In genomic region chr7:98437629-98438028, GRCm38 (mm10) we compare ENCODE assay signal across 10 mouse cellular contexts. TPM values are rescaled to one million over a fixed set of nuclear protein-coding genes. Genes with fewer than 3 reads are reported as not detected.
DNase-seq lines count a peak whose midpoint lies in the region; ATAC-seq lines count a peak whose summit lies in the region.
"Had no signal": no experiment of that assay in that cellular context is flagged by ENCODE, and none has a peak within 500 bp of the region (broad histone marks: within the 10 kb centered on the region; RNA-seq: fewer than 3 reads in every experiment).

No protein-coding gene starts in this region.

- ATAC-seq in heart, embryonic 11.5 days (replicated peaks; ENCODE audit: insufficient number of reproducible peaks, low FRiP score, low TSS enrichment), result no peak
- ATAC-seq in hindbrain, embryonic 15.5 days (ENCODE audit: low FRiP score, low read depth), result peak; percentile 27; the same call in 1 of the 2 replicates
- ATAC-seq in monocyte, adult 5-6 weeks (replicated peaks; ENCODE audit: insufficient number of reproducible peaks, low FRiP score, low TSS enrichment, poor library complexity, severe bottlenecking), result no peak

- no peaks in the 10 kb centered on the region for H3K9me3 ChIP-seq in heart, embryonic 11.5 days (replicated peaks; ENCODE audit: control insufficient read depth, low read length)
- no peaks in the 10 kb centered on the region for H3K9me3 ChIP-seq in hindbrain, embryonic 15.5 days
- H3K9me3 ChIP-seq: embryonic facial prominence, embryonic 13.5 days had no signal

- peaks cover 4% of the 10 kb centered on the region; the same call in 1 of the 2 replicates for H3K4me1 ChIP-seq in heart, embryonic 11.5 days (ENCODE audit: control insufficient read depth, insufficient read depth, low read length)
- H3K4me1 ChIP-seq in hindbrain, embryonic 15.5 days (replicated peaks), result no peaks in the 10 kb centered on the region
- H3K4me1 ChIP-seq: embryonic facial prominence, embryonic 13.5 days had no signal

- WGBS in heart, embryonic 11.5 days (ENCODE audit: insufficient replicate concordance), result 30% methylated on average over 9 of the region's 9 CpGs
- 36% methylated on average over 9 of the region's 9 CpGs for WGBS in hindbrain, embryonic 15.5 days

- no peaks in the 10 kb centered on the region for H3K27me3 ChIP-seq in heart, embryonic 11.5 days (ENCODE audit: control insufficient read depth, insufficient read depth, low read length)
- H3K27me3 ChIP-seq in hindbrain, embryonic 15.5 days, result no peaks in the 10 kb centered on the region

- H3K4me2 ChIP-seq in heart, embryonic 11.5 days, result no peak overlapping the region
- no peak overlapping the region for H3K4me2 ChIP-seq in hindbrain, embryonic 15.5 days
- H3K4me2 ChIP-seq: embryonic facial prominence, embryonic 13.5 days had no signal

- DNase-seq in heart, adult 11 months, result peak; percentile 86
- DNase-seq in ovary, postnatal 36 days (ENCODE audit: low spot score), result peak; percentile 34
- DNase-seq in ovary, adult 18-20 months (ENCODE audit: low spot score), result no peak
- DNase-seq in brain, adult 2 months (ENCODE audit: low read depth, low spot score), result peak; percentile 39
- peak; percentile 73 for DNase-seq in retina, embryonic 14.5 days (ENCODE audit: low spot score)

- H3K36me3 ChIP-seq in heart, embryonic 11.5 days (ENCODE audit: control insufficient read depth, insufficient read depth, low read length), result no peaks in the 10 kb centered on the region
- no peaks in the 10 kb centered on the region for H3K36me3 ChIP-seq in hindbrain, embryonic 15.5 days
- H3K36me3 ChIP-seq: embryonic facial prominence, embryonic 13.5 days had no signal

- H3K4me3 ChIP-seq in heart, embryonic 11.5 days (ENCODE audit: low read depth, low read length), result no peak overlapping the region
- H3K4me3 ChIP-seq in hindbrain, embryonic 15.5 days, result no peak overlapping the region
- H3K4me3 ChIP-seq: embryonic facial prominence, embryonic 13.5 days had no signal

- H3K27ac ChIP-seq in heart, embryonic 11.5 days (ENCODE audit: low read depth, low read length), result no peak overlapping the region
- no peak overlapping the region for H3K27ac ChIP-seq in hindbrain, embryonic 15.5 days (replicated peaks)
- H3K27ac ChIP-seq: embryonic facial prominence, embryonic 13.5 days had no signal

- no peak overlapping the region for H3K9ac ChIP-seq in heart, embryonic 11.5 days (ENCODE audit: low read depth, low read length)
- no peak overlapping the region for H3K9ac ChIP-seq in hindbrain, embryonic 15.5 days
- H3K9ac ChIP-seq: embryonic facial prominence, embryonic 13.5 days had no signal

RNA-seq across cellular contexts. Expression of gene Gucy2d, which starts 2.6 kb away (rescaled TPM):
- 0.10 TPM in 1 of 2 replicates, not detected in the other for polyA plus RNA-seq in heart, embryonic 11.5 days (2014; fragmentation: Nextera tagmentation; extraction: Ambion mirVana)
- polyA plus RNA-seq in hindbrain, embryonic 15.5 days (2015; fragmentation: Nextera tagmentation; extraction: Ambion mirVana), result 0.13 and 0.58 TPM in 2 replicates
- total RNA-seq in monocyte, adult 5-6 weeks (2017), result not detected in 3 replicates
- total RNA-seq: left cerebral cortex, adult 18-20 months had no signal
- polyA plus RNA-seq: embryonic facial prominence, embryonic 13.5 days had no signal

RNA-seq across cellular contexts. Expression of gene Lrrc32, which starts 51.5 kb away (rescaled TPM):
- polyA plus RNA-seq in heart, embryonic 11.5 days (2014; fragmentation: Nextera tagmentation; extraction: Ambion mirVana), result 3.9 and 6.4 TPM in 2 replicates
- polyA plus RNA-seq in hindbrain, embryonic 15.5 days (2015; fragmentation: Nextera tagmentation; extraction: Ambion mirVana), result 4.6 and 5.6 TPM in 2 replicates
- total RNA-seq in monocyte, adult 5-6 weeks (2017), result 0.10 TPM in 1 of 3 replicates, not detected in the others
